Mouse (Mus musculus) ES-E14 (cell line): ENCODE results near the gene 1810049J17Rik. TPM values are rescaled to one million over a fixed set of nuclear protein-coding genes. Genes with fewer than 3 reads are reported as not detected.

Experiments
- DNase-seq: peaks from one replicate; pipeline ENCODE4 v3.0.0-alpha.2; 2013; ENCODE audit warnings: low read depth, low spot score
- H3K27ac ChIP-seq: 2 replicates; pipeline ENCODE4 v1.5.1; 2012; ENCODE audit warnings: low read depth, mild to moderate bottlenecking, low read length, moderate library complexity, mixed read lengths; ENCODE audit not compliant: poor library complexity, insufficient read depth, severe bottlenecking
- H3K36me3 ChIP-seq: 2 replicates; pipeline ENCODE4 v1.6.1; 2012; ENCODE audit warnings: mild to moderate bottlenecking, low read length, moderate library complexity, mixed read lengths; ENCODE audit not compliant: control insufficient read depth, poor library complexity, insufficient read depth, severe bottlenecking
- H3K4me1 ChIP-seq, 2 experiments: fragments of 150-350 bp in 1 of 2; sonication (generic) in 1 of 2; 2 replicates each; pipeline ENCODE4 v1.6.1; 2012; ENCODE audit warnings: low read length in 2 of 2, mild to moderate bottlenecking in 1 of 2, mixed read lengths in 1 of 2; ENCODE audit not compliant: control insufficient read depth in 2 of 2, insufficient read depth in 2 of 2, poor library complexity in 1 of 2
- H3K4me3 ChIP-seq, 2 experiments: fragments of 150-350 bp in 1 of 2; sonication (generic) in 1 of 2; 2 replicates each; pipeline ENCODE4 v1.5.1; 2012; ENCODE audit warnings: low read length in 2 of 2, low read depth in 1 of 2, mild to moderate bottlenecking in 1 of 2, mixed read lengths in 1 of 2; ENCODE audit not compliant: insufficient read depth in 1 of 2, poor library complexity in 1 of 2, severe bottlenecking in 1 of 2
- H3K9ac ChIP-seq: 2 replicates; pipeline ENCODE4 v1.6.1; 2012; ENCODE audit warnings: low read depth, mild to moderate bottlenecking, low read length, mixed read lengths; ENCODE audit not compliant: poor library complexity, insufficient read depth, severe bottlenecking
- H3K9me3 ChIP-seq: fragments of 150-350 bp; sonication (generic); 2 replicates; pipeline ENCODE4 v1.6.1; 2012; ENCODE audit warnings: low read depth, mild to moderate bottlenecking, low read length; ENCODE audit not compliant: control insufficient read depth, insufficient read depth
- CHD2 ChIP-seq: IDR thresholded peaks from 2 replicates; pipeline ENCODE4 v1.6.1; 2014; ENCODE audit warnings: mild to moderate bottlenecking, low read depth, low read length, inconsistent platforms
- HCFC1 ChIP-seq: IDR thresholded peaks from 2 replicates; pipeline ENCODE4 v1.6.1; 2012; ENCODE audit warnings: low read length, inconsistent platforms, borderline replicate concordance; ENCODE audit not compliant: insufficient read depth
- MAFK ChIP-seq: IDR thresholded peaks from 2 replicates; pipeline ENCODE4 v1.6.1; 2014; ENCODE audit warnings: mild to moderate bottlenecking, low read depth, low read length, inconsistent platforms; ENCODE audit not compliant: insufficient read depth
- ZC3H11A ChIP-seq: IDR thresholded peaks from 2 replicates; pipeline ENCODE4 v1.6.1; 2012; ENCODE audit warnings: low read depth, mild to moderate bottlenecking, inconsistent platforms, low read length, borderline replicate concordance
- ZNF384 ChIP-seq: IDR thresholded peaks from 2 replicates; pipeline ENCODE4 v1.6.1; 2012; ENCODE audit warnings: low read depth, low read length, inconsistent platforms
- in situ Hi-C, 2 experiments: fragments of 600-800 bp; cut with MboI; formaldehyde crosslinking; loops; one replicate each; pipeline ENCODE4 v1.15.1; 2025; ENCODE audit warnings: low sequenced_read_pairs in 2 of 2, inconsistent platforms in 1 of 2; ENCODE audit not compliant: unreplicated experiment in 2 of 2
- total RNA-seq: library from RNA; depleted of rRNA; stranded (reverse); fragments of 300-350 nt; gene quantifications from 2 replicates; pipeline ENCODE4 v1.2.3, GENCODE M21; 2012

1810049J17Rik gene
- total RNA-seq, 1 experiment, result 9.6 TPM

GRCm38 (mm10) chr15:12360519-12361212, 39.0 kb upstream of the 1810049J17Rik start:
- Histone ChIP-seq H3K9me3 (no peaks in the 10 kb centered on the region), H3K4me1 (no peaks in the 10 kb centered on the region), H3K36me3 (peaks cover 3% of the 10 kb centered on the region; the same call in 1 of the 2 replicates), H3K27ac (no peak overlapping the region), H3K4me3 (no peak overlapping the region), H3K9ac (no peak overlapping the region)
- no peak for DNase-seq
- no peak for TF ChIP-seq ZNF384
- no peak for TF ChIP-seq CHD2
- TF ChIP-seq MAFK, result no peak
- TF ChIP-seq HCFC1, result no peak
- no peak for TF ChIP-seq ZC3H11A
- in situ Hi-C loops, result loop anchor here in 1 of 2 experiments (10.0 kb wide), 1 partner anchor 434 kb away; no protein-coding TSS in a partner anchor

- in situ Hi-C loops, result no loop called here
- Histone ChIP-seq H3K9ac (no peak overlapping the region), H3K4me3 (no peak overlapping the region), H3K4me1 (no peaks in the 10 kb centered on the region), H3K36me3 (peaks cover 5% of the 10 kb centered on the region), H3K9me3 (no peaks in the 10 kb centered on the region), H3K27ac (no peak overlapping the region)
- DNase-seq, result no peak
- TF ChIP-seq CHD2, result no peak
- no peak for TF ChIP-seq HCFC1
- no peak for TF ChIP-seq ZNF384
- no peak for TF ChIP-seq ZC3H11A
- TF ChIP-seq MAFK, result no peak
Measured at GRCm38 (mm10) chr15:12358384-12358783, 36.7 kb upstream of the 1810049J17Rik start.

- TF ChIP-seq ZNF384 (no peak), CHD2 (no peak), HCFC1 (no peak), ZC3H11A (no peak), MAFK (no peak)
- peaks cover 8% of the 10 kb centered on the region for H3K36me3 ChIP-seq
- no peak overlapping the region for H3K4me3 ChIP-seq
- no peak overlapping the region for H3K9ac ChIP-seq
- no peak for DNase-seq
- H3K4me1 ChIP-seq, result no peaks in the 10 kb centered on the region
- no peak overlapping the region for H3K27ac ChIP-seq
- H3K9me3 ChIP-seq, result no peaks in the 10 kb centered on the region
- in situ Hi-C loops, result no loop called here
Measured at GRCm38 (mm10) chr15:12357459-12357858, 35.8 kb upstream of the 1810049J17Rik start.

- TF ChIP-seq ZC3H11A, result no peak
- no peak for TF ChIP-seq MAFK
- no peak for TF ChIP-seq CHD2
- no peak for TF ChIP-seq ZNF384
- no peak for TF ChIP-seq HCFC1
- no peak overlapping the region for H3K27ac ChIP-seq
- H3K4me3 ChIP-seq, result no peak overlapping the region
- H3K9me3 ChIP-seq, result no peaks in the 10 kb centered on the region
- no peaks in the 10 kb centered on the region for H3K4me1 ChIP-seq
- no peak for DNase-seq
- H3K9ac ChIP-seq, result no peak overlapping the region
- H3K36me3 ChIP-seq, result peaks cover 8% of the 10 kb centered on the region
- in situ Hi-C loops, result no loop called here
Measured at GRCm38 (mm10) chr15:12355907-12356306, 34.2 kb upstream of the 1810049J17Rik start.
